In genomic region chr1:144002036-144002714, GRCm38 (mm10) we compare ENCODE assay signal across 10 mouse cellular contexts. TPM values are rescaled to one million over a fixed set of nuclear protein-coding genes. Genes with fewer than 3 reads are reported as not detected.
DNase-seq lines count a peak whose midpoint lies in the region; ATAC-seq and TF ChIP-seq lines count a peak whose summit lies in the region.
"Had no signal": no experiment of that assay in that cellular context is flagged by ENCODE, and none has a peak within 500 bp of the region (broad histone marks: within the 10 kb centered on the region; RNA-seq: fewer than 3 reads in every experiment).

No protein-coding gene starts in this region.

- no peak overlapping the region for H3K27ac ChIP-seq in heart, embryonic 16.5 days (ENCODE audit: low read length)
- peak overlapping the region; percentile 77 for H3K27ac ChIP-seq in bone marrow macrophage, adult 2 months (ENCODE audit: insufficient read depth, low read depth, low read length)
- H3K27ac ChIP-seq in hindbrain, embryonic 16.5 days (ENCODE audit: low read depth, low read length) = no peak overlapping the region
- peak overlapping the region; percentile 91; the same call in 1 of the 2 replicates for H3K27ac ChIP-seq in midbrain, embryonic 15.5 days
- H3K27ac ChIP-seq in thymus, adult 2 months (ENCODE audit: control insufficient read depth, insufficient read depth, low read length) = no peak overlapping the region

- no peaks in the 10 kb centered on the region for H3K9me3 ChIP-seq in heart, embryonic 16.5 days (replicated peaks; ENCODE audit: control insufficient read depth, low read length)
- no peaks in the 10 kb centered on the region for H3K9me3 ChIP-seq in hindbrain, embryonic 16.5 days (ENCODE audit: control insufficient read depth, low read length)
- H3K9me3 ChIP-seq in midbrain, embryonic 15.5 days = no peaks in the 10 kb centered on the region

- TF ChIP-seq POLR2A in bone marrow macrophage, adult 2 months (IDR thresholded peaks at IDR 0.05; ENCODE audit: borderline replicate concordance, low read depth, low read length) = no peak
- no peak for TF ChIP-seq POLR2A in thymus, adult 2 months (IDR thresholded peaks at IDR 0.05; ENCODE audit: control insufficient read depth, extremely low read depth, insufficient read depth, low read length, poor library complexity)

- peaks cover 8% of the 10 kb centered on the region for H3K4me1 ChIP-seq in heart, embryonic 16.5 days (ENCODE audit: control insufficient read depth, insufficient read depth, low read length)
- H3K4me1 ChIP-seq in bone marrow macrophage, adult 2 months (ENCODE audit: control insufficient read depth, insufficient read depth, low read length) = peaks cover 22% of the 10 kb centered on the region
- H3K4me1 ChIP-seq in hindbrain, embryonic 16.5 days (ENCODE audit: control insufficient read depth, insufficient read depth, low read depth, low read length) = peaks cover 14% of the 10 kb centered on the region
- peaks cover 27% of the 10 kb centered on the region for H3K4me1 ChIP-seq in midbrain, embryonic 15.5 days
- peaks cover 7% of the 10 kb centered on the region; the same call in 1 of the 2 replicates for H3K4me1 ChIP-seq in thymus, adult 2 months (replicated peaks; ENCODE audit: control insufficient read depth, insufficient read depth, low read length)

- TF ChIP-seq CTCF in bone marrow macrophage, adult 2 months (IDR thresholded peaks at IDR 0.05; ENCODE audit: low read depth, low read length) = no peak
- no peak for TF ChIP-seq CTCF in thymus, adult 2 months (IDR thresholded peaks at IDR 0.05; ENCODE audit: borderline replicate concordance, control insufficient read depth, extremely low read depth, insufficient read depth, low read length, poor library complexity)

- peak overlapping the region; percentile 66 for H3K4me3 ChIP-seq in heart, embryonic 16.5 days (ENCODE audit: low read length)
- H3K4me3 ChIP-seq in bone marrow macrophage, adult 2 months (ENCODE audit: insufficient read depth, low read length) = peak overlapping the region; percentile 96
- H3K4me3 ChIP-seq in hindbrain, embryonic 16.5 days (ENCODE audit: low read length) = peak overlapping the region; percentile 78
- peak overlapping the region; percentile 74 for H3K4me3 ChIP-seq in midbrain, embryonic 15.5 days
- H3K4me3 ChIP-seq in thymus, adult 2 months (ENCODE audit: control insufficient read depth, insufficient read depth, low read length) = no peak overlapping the region

- H3K27me3 ChIP-seq in heart, embryonic 16.5 days (ENCODE audit: control insufficient read depth, insufficient read depth, low read length) = no peaks in the 10 kb centered on the region
- H3K27me3 ChIP-seq in hindbrain, embryonic 16.5 days (replicated peaks; ENCODE audit: control insufficient read depth, insufficient read depth, low read length) = no peaks in the 10 kb centered on the region
- no peaks in the 10 kb centered on the region for H3K27me3 ChIP-seq in midbrain, embryonic 15.5 days (replicated peaks)
- H3K27me3 ChIP-seq in thymus, adult 2 months (ENCODE audit: control insufficient read depth, insufficient read depth, low read length) = no peaks in the 10 kb centered on the region

- ATAC-seq in heart, embryonic 16.5 days (replicated peaks; ENCODE audit: extremely low read depth, insufficient read depth, low FRiP score) = no peak
- no peak for ATAC-seq in hindbrain, embryonic 16.5 days
- ATAC-seq in midbrain, embryonic 15.5 days (replicated peaks) = no peak
- ATAC-seq: inflammation-experienced regulatory T-cells, adult 6 months had no signal

- no peaks in the 10 kb centered on the region; the same call in 1 of the 2 replicates for H3K36me3 ChIP-seq in heart, embryonic 16.5 days (ENCODE audit: control insufficient read depth, insufficient read depth)
- peaks cover 6% of the 10 kb centered on the region for H3K36me3 ChIP-seq in hindbrain, embryonic 16.5 days (ENCODE audit: control insufficient read depth, insufficient read depth, low read length)
- H3K36me3 ChIP-seq in midbrain, embryonic 15.5 days (replicated peaks) = peaks cover 10% of the 10 kb centered on the region; the same call in 1 of the 2 replicates
- peaks cover 14% of the 10 kb centered on the region for H3K36me3 ChIP-seq in thymus, adult 2 months (ENCODE audit: control insufficient read depth, insufficient read depth, low read length)

- 81% methylated on average over 6 of the region's 6 CpGs for WGBS in heart, embryonic 16.5 days
- WGBS in hindbrain, embryonic 16.5 days = 87% methylated on average over 6 of the region's 6 CpGs
- WGBS in midbrain, embryonic 15.5 days = 88% methylated on average over 6 of the region's 6 CpGs
- WGBS in thymus, adult 2 months = 90% methylated on average over 6 of the region's 6 CpGs

- H3K4me2 ChIP-seq in heart, embryonic 16.5 days (ENCODE audit: low read depth, low read length) = peak overlapping the region; percentile 69
- peak overlapping the region; percentile 56 for H3K4me2 ChIP-seq in hindbrain, embryonic 16.5 days (ENCODE audit: low read length)
- H3K4me2 ChIP-seq in midbrain, embryonic 15.5 days = peak overlapping the region; percentile 92

- no peak for DNase-seq in heart, adult 11 months
- no peak for DNase-seq in adrenal gland, postnatal 36 days
- DNase-seq in cerebellum, postnatal 14 days = no peak
- no peak for DNase-seq in thymus, adult 2 months
- DNase-seq: cerebellum, adult 9-11 months had no signal

- peak overlapping the region; percentile 4; the same call in 1 of the 2 replicates for H3K9ac ChIP-seq in heart, embryonic 16.5 days (ENCODE audit: low read length)
- H3K9ac ChIP-seq in hindbrain, embryonic 16.5 days (ENCODE audit: low read depth, low read length) = 0 out of 2 replicates have a peak overlapping the region, but pooled peaks have one; percentile 83
- peak overlapping the region; percentile 87; the same call in 1 of the 2 replicates for H3K9ac ChIP-seq in midbrain, embryonic 15.5 days

RNA-seq across cellular contexts. Expression of gene Rgs2, which starts 1.8 kb away (rescaled TPM):
- 30.6 and 37.5 TPM in 2 replicates for polyA plus RNA-seq in heart, embryonic 16.5 days (2015; fragmentation: Nextera tagmentation; extraction: Ambion mirVana)
- 180 and 194 TPM in 2 replicates for polyA plus RNA-seq in bone marrow macrophage, adult 2 months (2012; ENCODE audit: insufficient read depth, insufficient read length, missing spikeins)
- 96.4 and 98.1 TPM in 2 replicates for polyA plus RNA-seq in hindbrain, embryonic 16.5 days (2015; fragmentation: Nextera tagmentation; extraction: Ambion mirVana)
- polyA plus RNA-seq in midbrain, embryonic 15.5 days (2015; fragmentation: Nextera tagmentation; extraction: Ambion mirVana) = 131 and 137 TPM in 2 replicates
- total RNA-seq in adrenal gland, postnatal 36 days (2021) = 100 to 1,000 TPM; 524 to 538 TPM
- polyA plus RNA-seq in thymus, adult 2 months (2012; rRNA removed) = 4.3 and 5.9 TPM in 2 replicates

Comparison
In these comparisons a context has a peak if more than half of its experiments do, and no peak if none do; other contexts are left out.
1. H3K27ac ChIP-seq: peak in bone marrow macrophage, adult 2 months (single experiment) and midbrain, embryonic 15.5 days (single experiment); none in heart, embryonic 16.5 days (single experiment), hindbrain, embryonic 16.5 days (single experiment) and thymus, adult 2 months (single experiment).
2. H3K9ac ChIP-seq: peak in every context shown above with its lines; median percentile 87 in midbrain, embryonic 15.5 days; 83 in hindbrain, embryonic 16.5 days; 4 in heart, embryonic 16.5 days.
3. Peak in every context shown above with its lines, with median percentiles within 50 percentile points of each other: H3K4me2 ChIP-seq.